Mouse (Mus musculus) gastrocnemius, postnatal 25 days (tissue): ENCODE results near the gene Mmab. TPM values are rescaled to one million over a fixed set of nuclear protein-coding genes. Genes with fewer than 3 reads are reported as not detected.

Experiments used
- DNase-seq: peaks from one replicate; pipeline ENCODE4 v3.0.0; 2022
- long read RNA-seq, 2 experiments: library from polyadenylated mRNA; stranded (forward); transcript quantifications; one replicate each; pipeline ENCODE4 v2.0.0; 2021
- total RNA-seq, 2 experiments: library from RNA; stranded (reverse); gene quantifications; 1 replicate in 1 of 2; 2 replicates in 1 of 2; pipeline ENCODE4 v1.2.3; 2021

Gene Mmab
- 10 to 100 TPM in 1 of 2 experiments, 1 to 10 TPM in 1; 9.9 to 10.6 TPM for total RNA-seq
- long read RNA-seq, experiment 1, transcript Mmab-201 (9 exons, 3,020 nt): major isoform, 16 of 21 reads
- long read RNA-seq, experiment 1, partial matches to known transcripts: 0 of 21 reads
- long read RNA-seq, experiment 1, other reads (novel, unspliced or antisense): 5 of 21 reads
- long read RNA-seq, experiment 2, transcript Mmab-201 (9 exons, 3,020 nt): major isoform, 25 of 30 reads
- long read RNA-seq, experiment 2, partial matches to known transcripts: 1 of 30 reads
- long read RNA-seq, experiment 2, other reads (novel, unspliced or antisense): 4 of 30 reads

DNA sequence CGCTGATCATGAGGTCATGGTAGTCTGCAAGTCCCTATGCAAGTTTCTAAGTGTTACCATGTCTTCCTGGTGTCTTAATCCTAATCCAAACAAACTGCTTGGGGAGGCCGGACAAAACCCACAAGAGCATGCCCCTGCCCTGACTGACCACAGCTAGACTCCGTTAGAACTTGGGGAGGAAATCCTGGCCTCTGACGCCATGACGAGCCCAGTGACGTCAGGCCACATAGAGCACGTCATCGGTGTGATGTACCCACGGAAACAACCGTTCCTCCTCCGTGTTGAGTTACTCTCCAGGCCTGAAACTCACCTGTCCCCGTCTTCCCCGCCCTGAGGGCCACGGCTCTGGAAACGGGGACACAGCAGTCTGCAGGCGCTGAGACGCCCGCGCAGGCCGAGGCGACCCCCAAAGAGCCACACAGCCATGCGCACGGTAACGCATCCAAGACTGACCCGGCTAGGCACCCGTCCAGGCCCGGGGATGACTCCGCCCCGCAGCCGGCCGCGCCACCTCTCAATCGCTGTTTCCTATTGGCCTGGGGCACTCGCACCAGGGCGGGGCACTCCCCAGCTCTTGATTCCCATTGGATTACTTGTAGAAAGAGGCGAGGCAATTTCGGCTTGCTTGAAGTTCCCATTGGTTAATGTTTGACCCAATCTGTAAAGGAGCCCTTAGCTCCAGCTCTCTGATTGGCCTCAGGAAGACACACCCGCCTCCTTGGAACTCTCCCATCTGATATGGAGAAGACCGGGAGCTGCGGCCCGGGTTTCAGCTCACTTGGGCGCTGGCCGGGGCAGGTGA lies at the start of gene Mmab, which contains the start of gene Mvk:
Gene Mmab (minus strand): TSS at position 495 of the 802 bp plus-strand sequence.
Gene Mvk (plus strand): TSS at position 704 of the 802 bp plus-strand sequence.
- peak; percentile 97 for DNase-seq

DNA sequence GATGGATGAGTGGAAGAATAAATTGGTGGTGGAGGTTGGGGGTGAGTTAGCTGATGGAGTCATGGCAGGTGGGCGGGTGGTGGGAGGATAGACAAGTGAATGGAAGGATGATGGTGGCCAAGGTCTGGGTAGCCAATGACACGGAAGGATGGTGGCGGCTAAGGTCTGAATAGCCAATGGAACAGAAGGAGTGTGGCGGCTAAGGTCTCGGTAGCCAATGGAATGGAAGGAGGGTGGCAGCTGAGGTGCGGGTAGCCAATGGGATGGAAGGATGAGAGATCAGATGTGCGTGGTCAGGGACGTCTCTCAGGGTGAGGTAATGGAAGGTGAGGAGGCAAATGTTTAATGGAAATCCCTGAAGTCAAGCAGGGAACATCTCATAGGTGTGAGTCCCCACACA lies 46.4 kb upstream of the Mmab start:
- no peak for DNase-seq

DNA sequence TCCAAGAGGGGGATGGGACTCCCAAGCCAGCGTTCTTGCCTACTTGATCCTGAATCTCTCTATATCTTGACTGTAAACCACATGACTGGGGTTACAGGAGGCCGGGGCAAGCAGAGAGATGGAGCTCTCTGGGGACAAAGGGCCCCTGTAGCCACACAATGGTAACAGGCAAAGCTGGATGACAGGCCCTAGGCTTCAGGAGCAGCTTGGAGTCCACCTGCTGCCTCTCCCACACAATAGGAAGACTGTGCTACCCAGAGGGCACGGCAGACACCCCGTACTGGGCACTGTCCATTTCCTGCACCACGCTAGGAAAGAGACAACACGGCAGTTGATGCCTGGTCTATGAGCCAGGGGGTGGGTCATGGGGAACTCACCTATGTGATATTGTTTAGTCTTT lies 45.7 kb upstream of the Mmab start:
- DNase-seq: no peak

DNA sequence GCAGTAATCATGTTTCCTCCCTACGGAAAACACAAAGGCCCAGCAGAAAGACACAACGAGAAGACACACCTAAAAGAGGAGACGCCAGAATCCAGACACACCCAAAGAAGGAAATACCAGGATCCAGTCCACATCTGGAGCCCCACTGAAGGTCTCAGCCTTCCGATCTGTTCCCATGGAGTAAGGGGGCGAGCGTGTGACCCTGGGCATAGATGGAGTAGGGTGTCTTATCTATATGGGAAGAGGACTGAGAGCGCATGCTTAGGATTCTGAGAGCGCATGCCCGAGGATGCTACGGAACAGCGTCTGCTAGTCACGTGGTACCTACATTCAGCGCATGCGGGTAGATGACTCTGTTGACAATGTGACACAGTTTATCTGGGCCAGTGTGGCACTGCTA lies 41.8 kb upstream of the Mmab start:
- DNase-seq: no peak

DNA sequence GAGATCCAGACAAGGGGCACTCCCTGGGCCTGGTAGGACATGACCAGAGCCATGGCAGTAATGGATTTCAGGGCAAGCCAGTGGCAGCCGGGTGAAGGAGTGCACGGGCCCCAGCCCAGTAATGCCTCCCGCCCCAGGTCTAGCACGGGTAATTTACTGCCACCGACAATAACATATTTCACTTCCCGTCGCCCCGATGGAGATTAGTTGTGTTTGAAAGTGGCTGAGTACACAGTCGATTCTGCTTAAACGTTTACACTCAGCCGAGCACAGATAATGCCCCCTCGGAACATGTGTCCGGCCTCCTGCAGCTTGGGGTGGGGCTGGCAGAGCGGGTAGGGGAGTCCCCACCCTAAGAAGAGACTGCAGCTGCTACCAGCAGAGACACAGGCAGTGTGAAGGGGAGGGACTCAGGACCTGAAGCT lies 38.7 kb upstream of the Mmab start:
- DNase-seq: no peak

DNA sequence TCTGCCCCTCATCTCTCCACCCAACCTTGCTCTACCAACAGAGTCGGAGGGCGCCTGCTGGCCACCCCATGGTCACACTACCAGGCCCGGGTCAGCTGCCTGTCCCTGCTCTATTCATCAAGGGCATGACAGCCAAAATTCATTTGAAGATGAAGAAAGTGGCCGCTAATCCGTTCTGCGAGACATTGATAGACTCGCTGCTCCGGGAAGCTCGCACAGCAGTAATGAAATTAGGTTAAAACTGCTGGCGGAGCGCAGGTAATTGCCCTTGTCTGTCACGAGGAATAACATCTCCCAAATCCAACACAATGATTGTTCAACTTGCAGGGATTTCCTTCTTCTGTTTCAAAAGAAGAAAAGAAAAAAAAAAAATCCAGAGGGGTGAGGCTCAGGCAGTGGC lies 34.4 kb upstream of the Mmab start:
- no peak for DNase-seq

DNA sequence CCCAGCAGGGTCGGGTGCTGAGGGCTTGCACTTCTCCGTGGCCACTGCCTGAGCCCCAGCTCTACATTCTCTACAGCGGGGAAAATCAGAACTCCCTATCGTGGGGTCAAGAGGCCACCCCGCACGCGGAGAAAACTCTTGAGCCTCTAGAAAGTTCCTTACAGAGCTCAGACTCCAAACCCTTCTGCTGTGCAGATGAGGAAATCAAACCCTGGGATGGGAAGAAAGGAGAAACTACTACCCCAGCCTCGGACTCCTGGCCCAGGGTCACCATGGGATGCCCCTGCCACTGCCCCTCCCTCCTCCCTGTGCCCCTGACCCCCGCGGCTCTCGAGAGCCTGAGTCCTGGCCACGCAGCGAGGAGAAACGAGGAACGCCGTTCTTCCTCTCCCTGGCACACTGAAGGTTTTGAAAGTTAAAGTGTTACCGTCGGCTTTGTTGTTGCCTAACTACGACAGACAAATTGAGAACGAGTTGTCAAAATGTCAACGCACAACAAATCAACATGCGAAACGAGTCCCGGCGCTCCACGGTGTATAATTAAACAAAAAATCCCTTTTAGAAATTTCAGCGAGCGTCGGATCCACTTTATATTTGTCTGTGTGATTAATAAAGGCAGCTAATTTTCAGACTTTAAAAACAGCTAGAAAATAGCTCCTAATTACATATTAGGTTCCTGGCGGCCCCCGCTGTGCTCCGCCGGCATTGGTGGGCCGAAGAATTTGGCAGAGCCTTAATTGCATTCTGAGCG lies 31.1 kb upstream of the Mmab start:
- DNase-seq: no peak

DNA sequence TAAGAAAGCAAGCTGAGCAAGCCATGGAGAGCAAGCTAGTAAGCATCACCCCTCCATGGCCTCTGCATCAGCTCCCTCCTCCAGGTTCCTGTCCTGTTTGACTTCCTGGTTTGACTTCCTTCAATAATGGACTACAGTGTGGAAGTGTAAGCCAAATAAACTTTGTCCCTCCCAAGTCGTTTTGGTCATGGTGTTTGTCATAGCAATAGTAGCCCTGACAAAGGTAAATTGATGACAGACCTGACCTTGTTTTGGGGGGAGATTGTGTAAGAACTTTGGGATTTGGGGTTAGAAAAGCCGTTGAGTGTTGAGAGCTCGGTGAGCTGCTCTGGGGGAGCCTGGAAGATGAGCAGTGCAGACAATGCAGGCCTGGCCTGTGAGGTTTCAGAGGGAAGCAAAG lies 26.5 kb upstream of the Mmab start:
- DNase-seq: no peak

DNA sequence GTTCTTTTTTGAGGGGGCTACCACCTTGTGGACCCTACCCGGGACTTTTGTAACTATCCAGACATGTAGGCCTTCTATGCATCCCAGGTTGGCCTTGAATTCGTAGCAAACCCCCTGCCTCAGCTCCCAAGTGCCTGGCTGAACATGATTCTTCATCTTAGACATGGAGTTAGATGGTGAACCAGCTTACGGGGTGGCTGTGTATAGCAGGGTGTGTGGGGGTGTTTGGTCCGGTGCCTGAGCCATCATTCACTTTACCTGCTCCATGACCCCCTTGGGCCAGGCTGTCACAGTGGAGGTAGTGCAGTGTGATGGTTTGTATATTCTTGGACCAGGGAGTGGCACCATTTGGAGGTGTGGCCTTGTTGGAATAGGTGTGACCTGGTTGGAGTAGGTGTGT lies 24.1 kb upstream of the Mmab start:
- DNase-seq: no peak

DNA sequence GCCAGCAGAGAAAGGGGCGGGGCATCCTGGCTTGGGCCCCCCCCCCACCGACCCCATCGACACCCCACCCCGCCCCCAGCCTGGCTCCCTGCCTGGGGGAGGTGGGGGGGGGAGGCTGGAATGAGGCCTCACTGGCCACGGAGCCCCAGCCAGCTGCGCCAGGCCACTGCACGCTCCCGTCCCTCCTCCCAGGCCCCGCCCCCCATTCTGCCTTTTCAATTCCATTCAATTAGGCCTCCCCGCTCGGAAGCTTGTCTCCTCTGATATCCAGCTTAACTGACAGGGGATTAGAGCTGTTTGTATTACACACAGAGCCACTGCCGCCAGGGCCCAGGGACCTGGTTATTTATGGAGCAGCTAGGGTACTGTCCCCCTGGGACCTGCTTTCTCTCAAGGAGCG lies 23.6 kb upstream of the Mmab start:
- peak; percentile 55 for DNase-seq

DNA sequence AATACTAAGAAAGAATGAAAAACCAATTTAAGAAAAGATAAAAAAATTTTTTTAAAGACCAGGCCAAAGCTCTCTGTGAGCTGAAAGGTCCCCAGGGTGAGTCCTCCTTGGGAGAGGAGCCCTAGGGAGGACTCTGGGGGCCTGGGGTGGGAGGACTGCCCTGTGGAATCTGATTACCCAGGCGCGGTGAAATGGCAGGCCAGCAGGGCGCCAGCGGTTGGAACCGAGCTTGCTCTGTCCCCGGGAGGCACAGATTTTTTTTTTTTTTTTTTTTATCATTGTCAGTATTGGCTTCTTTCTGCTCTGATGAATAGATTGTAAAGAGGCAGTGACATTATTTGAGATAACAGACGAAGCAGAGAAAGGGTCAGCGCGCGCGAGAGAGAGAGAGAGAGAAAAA lies 23.2 kb upstream of the Mmab start:
- DNase-seq: no peak

DNA sequence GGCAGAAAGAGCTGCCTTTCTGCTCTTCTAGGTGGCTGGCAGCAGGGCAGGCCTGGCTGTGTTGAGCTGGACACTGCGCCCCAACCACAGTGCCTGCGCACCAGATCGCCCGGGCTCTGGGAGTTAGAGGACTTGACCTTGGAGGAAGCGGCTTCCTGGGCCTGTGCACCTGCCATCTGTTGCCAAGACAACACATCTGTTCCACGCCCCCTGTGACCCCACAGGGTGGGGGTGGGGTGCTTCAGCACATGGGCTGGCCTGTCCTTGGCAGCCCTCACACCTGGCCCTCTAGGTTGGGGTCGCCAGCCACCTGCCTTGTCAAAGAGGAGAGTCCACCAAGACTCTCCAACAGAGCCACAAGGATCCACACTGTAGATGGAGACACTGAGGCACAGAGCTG lies 21.8 kb upstream of the Mmab start:
- no peak for DNase-seq

DNA sequence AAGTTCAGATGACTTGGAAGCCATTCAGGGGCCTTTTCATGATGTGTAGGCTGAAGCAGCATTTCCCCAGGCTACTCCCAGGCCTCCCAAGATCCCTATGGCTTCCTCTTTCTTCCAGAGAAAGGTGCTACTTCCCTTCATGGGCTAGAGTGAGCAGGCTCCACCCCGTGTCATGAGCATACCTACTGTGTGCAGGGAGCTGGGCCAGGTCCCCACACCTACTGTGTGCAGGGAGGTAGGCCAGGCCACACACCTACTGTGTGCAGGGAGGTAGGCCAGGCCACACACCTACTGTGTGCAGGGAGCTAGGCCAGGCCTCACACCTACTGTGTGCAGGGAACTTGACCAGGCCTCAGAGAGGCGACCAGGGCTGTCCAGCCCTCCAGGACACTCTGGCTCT lies 20.7 kb upstream of the Mmab start:
- no peak for DNase-seq

DNA sequence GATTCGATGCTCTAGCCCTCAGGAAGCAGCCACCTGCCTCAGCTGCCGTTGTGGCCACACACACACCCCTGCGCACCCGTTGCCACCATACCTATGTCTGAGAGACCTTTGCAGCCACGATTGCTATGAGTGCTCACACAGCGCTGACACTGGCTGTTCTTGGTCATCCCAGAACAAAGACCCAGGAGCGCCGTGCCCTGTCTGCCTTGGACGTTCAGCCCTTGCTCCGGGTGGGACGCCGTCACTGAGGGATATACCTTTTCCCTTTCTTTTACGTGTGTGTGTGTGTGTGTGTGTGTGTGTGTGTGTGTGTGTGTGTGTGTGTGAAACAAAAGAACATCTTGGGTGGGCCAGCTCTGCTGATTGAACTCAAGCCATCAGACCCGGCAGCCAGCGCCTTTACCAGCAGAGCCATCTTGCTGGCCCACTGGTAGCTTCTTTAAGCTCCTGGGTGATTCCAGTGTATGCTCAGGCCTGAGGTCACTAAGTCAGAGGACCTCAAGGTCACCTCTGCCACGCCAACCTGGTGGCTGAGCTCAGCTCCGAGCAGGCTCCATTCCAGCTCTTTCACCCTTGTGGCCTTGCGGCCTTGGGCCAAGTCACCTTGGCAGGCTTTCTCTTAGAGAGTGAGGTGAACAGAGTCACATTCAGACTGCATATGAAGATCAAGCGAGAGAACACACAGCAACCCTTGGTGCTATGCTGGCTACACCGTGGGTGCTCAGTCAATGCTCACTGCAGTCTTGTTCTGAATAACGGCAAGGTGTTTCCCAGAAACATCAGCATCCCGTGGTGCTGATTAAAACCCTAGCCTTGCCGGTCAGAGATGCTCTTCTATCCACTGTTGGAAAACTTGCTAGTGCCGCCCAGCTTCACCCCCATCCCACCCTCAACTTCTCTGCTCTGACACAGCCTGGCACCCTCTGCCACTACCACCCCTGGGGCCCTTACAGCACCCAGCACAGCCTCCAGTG lies 18.5 kb upstream of the Mmab start:
- DNase-seq: no peak

DNA sequence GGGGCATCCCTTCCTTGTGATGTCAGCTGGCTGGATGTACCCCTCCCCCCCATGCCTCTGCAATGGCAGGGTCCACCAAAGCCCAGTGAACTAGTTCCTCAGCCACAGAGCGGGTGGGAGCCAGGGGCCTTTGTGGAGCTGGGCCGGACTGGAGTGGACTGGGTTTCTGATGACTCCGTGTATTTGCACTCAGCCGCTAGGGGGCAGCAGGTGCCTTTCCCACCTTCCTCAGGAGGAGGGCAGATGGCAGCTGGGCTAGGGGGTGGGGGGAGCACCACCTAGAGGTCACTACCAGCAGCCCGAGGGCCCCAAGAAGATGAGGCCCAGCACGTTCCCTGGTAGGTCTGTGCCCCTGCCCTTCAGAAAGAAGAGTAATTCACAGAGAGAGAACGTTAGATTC lies 17.4 kb upstream of the Mmab start:
- DNase-seq: peak; percentile 63

DNA sequence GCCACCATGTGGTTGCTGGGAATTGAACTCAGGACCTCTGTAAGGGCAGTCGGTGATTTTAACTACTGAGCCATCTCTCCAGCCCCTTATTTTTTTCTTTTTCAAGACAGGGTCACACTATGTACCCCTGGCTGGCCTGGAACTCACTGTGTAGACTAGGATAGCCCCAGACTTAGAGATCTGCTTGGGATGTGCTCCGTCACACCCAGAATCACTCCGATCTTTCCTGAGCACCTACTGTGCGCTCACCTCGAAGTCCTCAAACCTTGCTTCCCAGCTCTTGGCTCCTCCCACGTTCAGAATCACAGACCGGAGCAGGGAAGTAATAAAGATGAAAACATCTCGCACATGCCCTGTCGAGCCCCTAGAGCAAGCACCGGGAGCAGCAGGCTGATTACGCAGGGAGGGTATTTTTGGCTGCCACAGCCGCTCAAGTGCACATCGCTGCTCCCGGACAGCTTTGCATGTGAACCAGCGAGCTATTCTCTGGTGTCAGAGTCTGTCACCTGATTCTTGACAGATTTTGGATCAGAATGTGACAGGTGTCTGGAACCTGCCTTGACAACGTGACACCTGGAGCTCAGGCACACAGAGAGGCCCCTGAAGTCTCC lies 13.2 kb upstream of the Mmab start:
- DNase-seq: no peak

DNA sequence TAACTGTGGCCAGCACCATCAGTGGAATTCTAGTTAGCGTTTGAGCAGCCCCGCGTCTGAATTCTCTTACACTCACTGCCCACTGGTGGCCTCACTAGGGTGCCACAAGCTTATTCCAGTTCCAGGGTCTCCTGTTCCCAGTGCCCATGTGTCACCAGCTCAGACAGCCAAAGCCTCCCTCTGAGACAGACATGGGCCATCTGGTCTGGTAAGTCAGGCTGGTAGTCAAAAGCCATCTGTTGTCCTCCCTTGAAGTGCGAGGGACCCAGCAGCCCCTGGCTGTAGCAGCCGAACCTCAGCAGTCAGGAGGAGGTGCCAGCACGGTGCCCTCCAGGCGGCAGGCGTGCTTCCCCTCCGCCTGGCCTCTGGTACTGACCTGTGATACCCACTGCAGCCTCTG lies 12.4 kb upstream of the Mmab start:
- DNase-seq: no peak

DNA sequence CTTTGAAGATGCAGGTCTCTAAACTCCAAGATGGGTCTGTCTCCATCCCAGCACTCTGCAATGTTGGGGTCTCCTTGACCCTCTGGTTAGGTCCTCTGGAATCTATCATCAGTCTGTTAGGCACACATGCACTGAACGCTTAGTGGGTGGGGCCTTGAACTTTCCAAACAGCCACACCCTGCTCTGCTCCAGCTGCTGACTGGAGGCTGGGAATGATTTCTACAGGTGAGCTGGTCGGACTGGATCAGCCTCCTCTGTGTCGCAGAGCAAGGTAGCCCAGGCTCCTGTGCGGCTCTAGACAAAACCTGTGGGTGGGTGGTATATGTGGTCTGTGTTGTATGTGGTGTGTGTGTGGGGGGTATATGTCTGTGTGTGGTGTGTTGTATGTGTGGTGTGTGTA lies 5.2 kb upstream of the Mmab start:
- DNase-seq: no peak

DNA sequence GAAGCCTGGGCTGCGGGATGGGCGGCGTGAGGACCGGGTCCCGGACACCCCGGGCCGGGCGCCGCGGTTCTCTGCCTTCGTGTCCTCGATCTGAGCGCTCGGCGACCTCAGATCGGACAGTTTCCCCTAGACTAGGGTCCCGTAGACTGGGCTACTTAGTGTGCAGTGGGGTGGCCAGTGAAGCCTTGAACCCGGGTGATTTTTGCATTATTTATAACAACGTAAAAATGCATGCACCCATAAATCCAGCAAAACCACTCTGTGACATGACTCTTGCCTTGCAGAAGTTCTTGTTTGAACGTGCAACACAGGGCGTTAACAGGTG lies 470 bp upstream of the Mmab start:
- no peak for DNase-seq

DNA sequence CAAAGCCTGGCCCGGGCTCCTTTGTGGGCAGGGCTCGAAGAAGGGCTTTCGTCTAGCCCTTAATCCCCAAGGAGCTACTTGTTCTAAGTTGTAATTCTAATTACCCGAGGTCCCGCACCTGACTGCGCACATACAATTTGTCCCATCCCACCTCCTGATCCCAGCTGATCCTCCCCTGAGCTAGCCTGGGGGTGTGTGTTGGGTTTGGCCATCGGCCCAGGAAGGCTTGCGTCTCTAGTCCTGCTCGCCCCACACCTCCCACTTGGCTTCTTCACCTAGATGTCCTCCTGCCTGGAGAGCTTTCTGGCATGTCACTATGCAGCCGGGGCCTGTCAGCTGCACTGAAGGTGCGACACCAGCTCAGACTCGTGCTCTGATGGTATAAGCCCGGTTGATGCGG lies 8.3 kb downstream of the Mmab start:
- DNase-seq: no peak

DNA sequence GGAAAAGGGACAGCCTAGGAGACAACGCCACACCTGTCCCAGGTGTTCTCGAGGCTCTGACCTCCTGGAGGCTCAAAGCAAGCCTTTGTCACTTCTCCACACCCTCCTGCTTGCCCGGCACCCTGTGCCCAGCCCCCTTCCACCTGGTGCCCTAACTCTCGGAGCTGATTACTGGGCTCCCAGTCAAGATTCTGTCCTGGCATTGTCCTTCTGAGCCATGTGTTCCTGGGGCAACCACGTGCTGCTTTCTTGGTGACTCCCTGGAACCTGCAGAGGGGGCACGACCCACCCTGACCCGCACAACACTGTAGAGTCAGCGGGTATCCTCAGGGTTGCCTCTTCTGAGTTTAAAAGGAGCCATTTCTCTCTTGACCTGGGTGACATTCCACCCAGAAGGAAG lies 9.5 kb downstream of the Mmab start:
- no peak for DNase-seq

DNA sequence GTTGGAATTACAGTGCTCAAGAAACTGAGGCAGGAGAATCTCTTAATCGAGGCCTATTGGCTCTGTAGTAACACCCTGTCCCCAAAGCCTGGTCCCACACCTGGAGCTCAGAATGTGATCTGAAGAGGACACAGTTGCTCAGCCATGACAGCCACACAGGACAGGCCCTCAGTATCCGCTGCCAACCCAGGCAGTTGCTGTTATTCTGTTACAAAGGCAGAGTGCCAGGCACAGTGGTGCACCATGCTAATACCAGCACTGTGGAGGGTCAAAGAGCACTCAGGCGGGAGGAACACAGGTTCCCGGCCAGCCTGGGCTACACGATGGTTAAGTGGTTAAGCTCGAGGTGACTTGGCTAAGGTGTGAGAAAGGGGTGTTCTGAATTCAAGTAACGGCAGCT lies 14.1 kb downstream of the Mmab start:
- no peak for DNase-seq
